Mouse (Mus musculus): Measurements from ENCODE around the gene Btg4. TPM values are rescaled to one million over a fixed set of nuclear protein-coding genes. Genes with fewer than 3 reads are reported as not detected.

Gene Btg4
- polyA plus RNA-seq, 1 experiment, result not detected

- no peaks in the 10 kb centered on the region for H3K27me3 ChIP-seq (ENCODE audit: control insufficient read depth, insufficient read depth, low read length)
- WGBS, result 97% methylated on average over 5 of the region's 5 CpGs
- no peak overlapping the region for H3K27ac ChIP-seq (ENCODE audit: control insufficient read depth, insufficient read depth, low read length)
- H3K4me3 ChIP-seq (ENCODE audit: control insufficient read depth, insufficient read depth, low read length), result no peak overlapping the region
- H3K36me3 ChIP-seq (ENCODE audit: control insufficient read depth, insufficient read depth, low read length), result no peaks in the 10 kb centered on the region
- no peak for DNase-seq
- TF ChIP-seq CTCF (IDR thresholded peaks at IDR 0.05; ENCODE audit: borderline replicate concordance, control insufficient read depth, extremely low read depth, insufficient read depth, low read length, poor library complexity) (no peak), POLR2A (IDR thresholded peaks at IDR 0.05; ENCODE audit: control insufficient read depth, extremely low read depth, insufficient read depth, low read length, poor library complexity) (no peak)
- peaks cover 34% of the 10 kb centered on the region for H3K4me1 ChIP-seq (replicated peaks; ENCODE audit: control insufficient read depth, insufficient read depth, low read length)
Measured at GRCm38 (mm10) chr9:51168698-51169097, 108.0 kb downstream of the Btg4 start.

- Histone ChIP-seq H3K36me3 (ENCODE audit: control insufficient read depth, insufficient read depth, low read length) (no peaks in the 10 kb centered on the region), H3K4me1 (replicated peaks; ENCODE audit: control insufficient read depth, insufficient read depth, low read length) (peaks cover 31% of the 10 kb centered on the region), H3K27ac (ENCODE audit: control insufficient read depth, insufficient read depth, low read length) (no peak overlapping the region), H3K4me3 (ENCODE audit: control insufficient read depth, insufficient read depth, low read length) (no peak overlapping the region), H3K27me3 (ENCODE audit: control insufficient read depth, insufficient read depth, low read length) (no peaks in the 10 kb centered on the region)
- no peak for DNase-seq
- WGBS, result 92% methylated on average over 7 of the region's 7 CpGs
- no peak for TF ChIP-seq CTCF (IDR thresholded peaks at IDR 0.05; ENCODE audit: borderline replicate concordance, control insufficient read depth, extremely low read depth, insufficient read depth, low read length, poor library complexity)
- TF ChIP-seq POLR2A (IDR thresholded peaks at IDR 0.05; ENCODE audit: control insufficient read depth, extremely low read depth, insufficient read depth, low read length, poor library complexity), result no peak
Measured at GRCm38 (mm10) chr9:51169133-51169532, 108.4 kb downstream of the Btg4 start.

Other genes starting within 250 kb of the Btg4 start
- 17.1 and 19.7 TPM in 2 replicates for gene Ppp2r1b, start 215.6 kb upstream of the Btg4 start, polyA plus RNA-seq (2012; rRNA removed)
- 30.5 and 34.6 TPM in 2 replicates for gene Sik2, start 51.8 kb upstream of the Btg4 start, polyA plus RNA-seq (2012; rRNA removed)
- 0.54 and 1.1 TPM in 2 replicates for gene Layn, start 16.2 kb downstream of the Btg4 start, polyA plus RNA-seq (2012; rRNA removed)
- not detected in 2 replicates for gene 4833427G06Rik, start 41.2 kb downstream of the Btg4 start, polyA plus RNA-seq (2012; rRNA removed)
- 0.93 and 1.2 TPM in 2 replicates for gene Gm32742, start 104.6 kb downstream of the Btg4 start, polyA plus RNA-seq (2012; rRNA removed)
- 15.0 and 18.5 TPM in 2 replicates for gene Pou2af1, start 152.8 kb downstream of the Btg4 start, polyA plus RNA-seq (2012; rRNA removed)
- 2.2 and 2.7 TPM in 2 replicates for gene Colca2, start 217.7 kb downstream of the Btg4 start, polyA plus RNA-seq (2012; rRNA removed)

Measured in thymus, adult 2 months (tissue).